Mouse (Mus musculus) embryonic facial prominence, embryonic 15.5 days (tissue): ENCODE measurements around the gene Igf1r. TPM values are rescaled to one million over a fixed set of nuclear protein-coding genes. Genes with fewer than 3 reads are reported as not detected.

Experiments used
- ATAC-seq: fragments of 200-750 bp; cut with Nextera tagmentation; 2 replicates; pipeline ENCODE4 v1.8.0; 2017; ENCODE audit warnings: low read depth, moderate TSS enrichment; ENCODE audit not compliant: insufficient number of reproducible peaks, low FRiP score, low TSS enrichment
- H3K27ac ChIP-seq: fragments of 300-500 bp; sonication (generic); replicated peaks from 2 replicates; pipeline ENCODE4 v1.5.1; 2015; ENCODE audit warnings: mild to moderate bottlenecking, inconsistent platforms
- H3K27me3 ChIP-seq: fragments of 300-500 bp; sonication (generic); 2 replicates; pipeline ENCODE4 v1.6.1; 2015; ENCODE audit warnings: inconsistent platforms
- H3K36me3 ChIP-seq: fragments of 300-500 bp; sonication (generic); 2 replicates; pipeline ENCODE4 v1.6.1; 2015; ENCODE audit warnings: mild to moderate bottlenecking, inconsistent platforms
- H3K4me1 ChIP-seq: fragments of 300-500 bp; sonication (generic); 2 replicates; pipeline ENCODE4 v1.6.1; 2015; ENCODE audit warnings: inconsistent platforms
- H3K4me2 ChIP-seq: fragments of 300-500 bp; sonication (generic); replicated peaks from 2 replicates; pipeline ENCODE4 v1.6.1; 2015; ENCODE audit warnings: mild to moderate bottlenecking, inconsistent platforms
- H3K4me3 ChIP-seq: fragments of 300-500 bp; sonication (generic); replicated peaks from 2 replicates; pipeline ENCODE4 v1.5.1; 2015; ENCODE audit warnings: mild to moderate bottlenecking, inconsistent platforms
- H3K9ac ChIP-seq: fragments of 300-500 bp; sonication (generic); 2 replicates; pipeline ENCODE4 v1.6.1; 2015; ENCODE audit warnings: inconsistent platforms
- H3K9me3 ChIP-seq: fragments of 300-500 bp; sonication (generic); replicated peaks from 2 replicates; pipeline ENCODE4 v1.6.1; 2016; ENCODE audit warnings: inconsistent platforms
- WGBS: fragments of 180-500 bp; shearing (Covaris S2); methylation state at CpG from one replicate; pipeline ENCODE4 v1.1.7; 2015; 5-methylcytosine and 5-hydroxymethylcytosine counted together
- polyA plus RNA-seq: library from polyadenylated mRNA; unstranded; fragments of >200 nt; fragmentation: Nextera tagmentation; extraction: Ambion mirVana; gene quantifications from 2 replicates; pipeline ENCODE4 v1.2.1, GENCODE M21; 2015

Gene Igf1r
- polyA plus RNA-seq, 1 experiment from 2014 or later = 26.2 TPM

DNA sequence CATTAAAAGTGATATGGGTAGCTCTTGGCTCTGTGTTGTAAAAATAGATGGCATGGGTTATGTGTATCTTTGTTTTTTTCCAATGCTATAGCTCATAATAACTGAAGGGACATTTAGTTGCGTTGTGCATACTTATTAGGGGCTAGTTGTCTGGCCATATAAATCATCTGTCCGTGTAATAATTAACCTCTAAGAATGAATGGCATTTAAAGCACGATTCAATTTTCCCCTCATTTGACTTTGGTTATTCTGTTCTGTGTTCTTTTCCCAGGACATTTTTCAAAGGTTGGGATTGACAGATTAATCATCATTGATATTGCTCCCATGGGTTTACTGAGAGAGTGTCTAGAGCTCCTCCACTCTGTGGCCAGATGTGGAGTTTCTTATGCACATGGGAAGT is 72.8 kb downstream of the Igf1r start:
- 70% methylated on average over 3 of the region's 3 CpGs for WGBS
- Histone ChIP-seq H3K36me3 (no peaks in the 10 kb centered on the region), H3K9ac (no peak overlapping the region), H3K9me3 (no peaks in the 10 kb centered on the region), H3K27ac (no peak overlapping the region), H3K4me3 (no peak overlapping the region), H3K27me3 (no peaks in the 10 kb centered on the region), H3K4me1 (peaks cover 41% of the 10 kb centered on the region), H3K4me2 (no peak overlapping the region)
- no peak for ATAC-seq

DNA sequence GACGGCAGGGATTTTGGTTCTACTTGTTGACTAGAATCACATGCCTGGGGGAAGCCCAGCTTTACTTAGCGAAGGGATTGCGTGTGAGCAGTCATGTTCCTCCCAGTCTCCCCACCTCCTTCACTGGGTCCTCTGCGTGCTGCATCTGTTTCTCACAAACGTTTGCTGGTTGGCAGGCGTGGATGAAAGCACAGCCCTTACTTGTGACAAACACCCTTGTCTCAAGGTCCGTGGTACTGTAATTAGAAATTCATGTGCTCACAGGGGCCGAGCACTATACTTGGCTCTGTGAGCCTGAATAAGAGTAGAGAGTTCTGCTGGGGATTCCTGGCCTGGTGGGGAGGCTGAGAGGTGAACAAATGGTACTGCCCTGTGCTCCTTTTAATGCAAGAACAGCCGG is 73.4 kb downstream of the Igf1r start:
- H3K9ac ChIP-seq = no peak overlapping the region
- no peaks in the 10 kb centered on the region for H3K9me3 ChIP-seq
- no peaks in the 10 kb centered on the region for H3K36me3 ChIP-seq
- H3K27ac ChIP-seq = no peak overlapping the region
- no peak overlapping the region for H3K4me3 ChIP-seq
- H3K27me3 ChIP-seq = no peaks in the 10 kb centered on the region
- no peak overlapping the region for H3K4me2 ChIP-seq
- ATAC-seq = no peak
- H3K4me1 ChIP-seq = peaks cover 47% of the 10 kb centered on the region
- 41% methylated on average over 9 of the region's 9 CpGs for WGBS

DNA sequence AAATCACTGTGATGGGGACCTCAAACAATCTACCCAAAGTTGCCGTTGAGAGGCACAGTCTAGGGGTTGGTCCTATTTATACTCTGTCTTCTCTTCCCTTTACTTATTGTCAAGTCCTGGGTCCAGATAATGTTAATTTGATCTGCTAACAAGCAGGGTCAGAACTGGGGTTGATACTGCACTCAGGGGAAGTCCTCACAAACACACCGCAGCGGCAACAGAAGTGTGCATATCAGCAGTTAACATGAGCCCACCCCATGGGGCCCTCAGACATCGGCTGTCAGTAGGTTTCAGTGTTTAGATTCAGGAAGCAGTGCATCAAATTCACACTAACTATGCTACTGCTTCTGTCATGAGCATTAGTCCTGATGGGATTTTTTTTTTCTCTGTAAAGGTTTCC is 75.5 kb downstream of the Igf1r start:
- Histone ChIP-seq H3K4me2 (no peak overlapping the region), H3K4me1 (peaks cover 39% of the 10 kb centered on the region), H3K36me3 (no peaks in the 10 kb centered on the region), H3K4me3 (no peak overlapping the region), H3K9ac (no peak overlapping the region), H3K9me3 (no peaks in the 10 kb centered on the region), H3K27ac (no peak overlapping the region), H3K27me3 (no peaks in the 10 kb centered on the region)
- no peak for ATAC-seq
- WGBS = 68% methylated on average over 4 of the region's 4 CpGs

DNA sequence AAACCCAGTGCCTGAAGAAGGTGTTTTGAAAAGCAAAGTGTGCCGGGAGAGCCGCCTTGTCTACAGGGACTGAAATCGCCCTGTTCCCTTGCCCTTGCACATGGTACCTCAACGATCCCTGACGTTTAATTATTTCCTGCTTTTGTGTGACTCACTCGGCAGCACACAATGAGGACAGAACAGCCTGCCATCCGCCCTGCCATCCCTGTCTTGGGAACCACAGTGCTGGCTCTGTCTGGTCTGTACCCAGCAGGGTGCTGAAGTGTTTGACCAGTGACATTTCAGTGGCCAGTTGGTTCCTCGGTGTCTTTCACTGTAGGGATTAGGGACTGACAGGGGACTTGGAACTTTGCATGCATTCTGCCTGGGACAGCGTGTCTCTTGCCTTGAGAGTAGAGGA is 78.2 kb downstream of the Igf1r start:
- Histone ChIP-seq H3K36me3 (no peaks in the 10 kb centered on the region), H3K9me3 (no peaks in the 10 kb centered on the region), H3K9ac (no peak overlapping the region), H3K27ac (no peak overlapping the region), H3K4me1 (peaks cover 33% of the 10 kb centered on the region), H3K27me3 (no peaks in the 10 kb centered on the region), H3K4me3 (no peak overlapping the region), H3K4me2 (no peak overlapping the region)
- WGBS = 34% methylated on average over 9 of the region's 9 CpGs
- ATAC-seq = no peak

DNA sequence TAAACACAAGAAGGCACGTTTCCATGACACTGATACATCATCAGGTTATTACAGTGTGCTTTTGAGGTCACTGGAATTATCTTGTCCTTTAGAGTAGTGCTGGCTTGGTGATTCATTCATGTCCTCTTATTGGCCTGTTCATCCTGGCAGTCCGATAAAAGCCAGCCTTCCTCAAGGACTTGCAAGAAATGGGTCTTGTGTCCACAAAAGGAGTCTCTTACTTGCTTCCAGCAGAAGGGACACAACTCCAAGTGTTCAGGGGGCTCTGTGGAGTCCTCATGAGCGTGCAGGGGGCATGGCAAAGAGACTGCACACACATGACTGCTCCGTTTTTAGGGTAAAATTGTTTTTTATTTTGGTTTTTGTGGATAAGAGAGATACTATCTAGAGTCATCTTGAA is 83.9 kb downstream of the Igf1r start:
- H3K9ac ChIP-seq = no peak overlapping the region
- 83% methylated on average over 4 of the region's 4 CpGs for WGBS
- H3K4me2 ChIP-seq = no peak overlapping the region
- no peak for ATAC-seq
- no peaks in the 10 kb centered on the region for H3K27me3 ChIP-seq
- no peak overlapping the region for H3K4me3 ChIP-seq
- H3K36me3 ChIP-seq = no peaks in the 10 kb centered on the region
- H3K9me3 ChIP-seq = no peaks in the 10 kb centered on the region
- H3K4me1 ChIP-seq = peaks cover 11% of the 10 kb centered on the region; the same call in 1 of the 2 replicates
- H3K27ac ChIP-seq = no peak overlapping the region

DNA sequence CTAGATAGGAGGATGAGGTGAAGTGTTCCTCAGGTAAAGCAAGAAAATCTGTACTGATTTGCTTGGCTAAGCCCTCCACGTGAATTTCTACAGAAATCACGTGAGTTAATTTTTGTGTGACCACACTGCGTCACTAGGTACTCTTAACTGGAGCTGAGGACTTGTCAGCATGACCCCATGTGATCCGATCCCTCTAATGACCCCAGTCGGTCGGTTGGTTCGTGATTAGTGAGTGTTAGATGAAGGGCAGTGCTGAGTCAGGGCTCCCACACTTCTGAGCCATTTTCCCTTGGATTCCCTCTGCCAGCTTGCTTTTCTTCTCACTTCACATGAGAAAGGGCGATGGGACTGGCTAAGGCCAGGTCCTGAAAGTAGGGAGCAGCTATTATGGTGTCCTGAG is 86.2 kb downstream of the Igf1r start:
- 70% methylated on average over 8 of the region's 8 CpGs for WGBS
- no peaks in the 10 kb centered on the region for H3K36me3 ChIP-seq
- no peak overlapping the region for H3K4me3 ChIP-seq
- no peak for ATAC-seq
- no peaks in the 10 kb centered on the region for H3K27me3 ChIP-seq
- no peak overlapping the region for H3K4me2 ChIP-seq
- H3K4me1 ChIP-seq = peaks cover 11% of the 10 kb centered on the region; the same call in 1 of the 2 replicates
- H3K9ac ChIP-seq = no peak overlapping the region
- H3K27ac ChIP-seq = no peak overlapping the region
- no peaks in the 10 kb centered on the region for H3K9me3 ChIP-seq

DNA sequence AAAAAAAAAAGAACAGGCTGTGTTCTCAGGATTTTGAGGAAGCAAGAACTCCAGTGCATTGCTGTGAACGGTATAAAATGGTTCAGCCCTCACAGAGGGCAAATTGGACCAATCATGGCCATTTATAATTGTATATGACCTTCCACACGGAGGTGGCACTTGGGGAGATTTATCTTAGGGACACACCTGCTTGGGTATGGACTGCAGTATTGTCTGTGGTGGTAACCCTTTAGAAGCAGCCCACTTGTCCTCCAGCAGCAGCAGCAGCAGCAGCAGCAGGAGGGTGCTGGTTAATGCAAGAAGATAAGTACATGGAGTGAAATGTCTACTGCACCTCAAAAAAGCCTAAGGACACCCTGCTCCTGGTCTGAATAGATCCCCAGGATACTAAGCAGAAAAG is 86.9 kb downstream of the Igf1r start:
- 73% methylated on average over 2 of the region's 2 CpGs for whole genome bisulfite sequencing
- Histone ChIP-seq H3K4me1 (peaks cover 8% of the 10 kb centered on the region; the same call in 1 of the 2 replicates), H3K4me3 (no peak overlapping the region), H3K9me3 (no peaks in the 10 kb centered on the region), H3K27ac (no peak overlapping the region), H3K27me3 (no peaks in the 10 kb centered on the region), H3K36me3 (no peaks in the 10 kb centered on the region), H3K4me2 (no peak overlapping the region), H3K9ac (no peak overlapping the region)
- no peak for ATAC-seq

DNA sequence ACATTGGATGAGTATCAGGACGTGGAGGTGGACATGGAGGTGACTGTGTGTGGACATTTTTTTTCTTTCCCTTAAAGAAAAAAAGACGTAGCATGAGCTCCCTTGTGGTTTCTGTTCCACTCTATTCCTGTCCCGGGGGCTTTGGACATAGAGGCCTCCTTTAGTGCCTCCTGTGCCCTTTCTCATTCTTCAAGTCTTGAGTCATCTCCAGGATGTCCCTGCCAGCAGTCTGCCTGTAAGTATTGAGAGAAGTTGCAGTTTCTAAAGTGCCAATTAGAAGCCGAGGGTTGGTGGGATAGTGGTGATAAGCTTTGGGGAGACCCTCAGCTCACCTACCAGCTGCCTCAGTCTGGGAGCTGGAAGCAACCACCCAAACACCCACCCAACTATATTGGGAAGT is 92.0 kb downstream of the Igf1r start:
- peaks cover 28% of the 10 kb centered on the region for H3K4me1 ChIP-seq
- ATAC-seq = no peak
- H3K4me3 ChIP-seq = no peak overlapping the region
- H3K9ac ChIP-seq = no peak overlapping the region
- H3K27me3 ChIP-seq = no peaks in the 10 kb centered on the region
- 68% methylated on average over 4 of the region's 4 CpGs for WGBS
- H3K9me3 ChIP-seq = no peaks in the 10 kb centered on the region
- H3K36me3 ChIP-seq = no peaks in the 10 kb centered on the region
- H3K27ac ChIP-seq = no peak overlapping the region
- H3K4me2 ChIP-seq = no peak overlapping the region

DNA sequence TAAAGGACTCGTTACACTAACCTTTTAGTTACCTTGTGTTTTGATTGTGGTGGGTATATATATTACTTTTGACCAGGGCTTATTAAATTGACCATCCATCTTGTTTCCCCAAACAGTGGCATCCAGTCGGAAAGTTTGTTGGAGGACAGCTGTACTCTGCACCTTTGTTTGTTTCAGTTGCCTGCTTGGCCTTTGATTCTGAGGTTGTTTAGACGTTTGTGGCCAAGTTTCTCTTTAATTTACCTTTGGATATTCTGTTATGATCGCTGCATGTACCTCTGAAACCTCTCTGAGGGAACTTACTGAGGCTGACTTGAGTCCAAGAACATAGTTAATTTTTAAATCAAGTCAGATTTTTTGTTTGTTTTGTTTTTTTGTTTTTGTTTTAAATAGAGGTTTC is 94.5 kb downstream of the Igf1r start:
- H3K4me2 ChIP-seq = no peak overlapping the region
- H3K4me3 ChIP-seq = no peak overlapping the region
- 78% methylated on average over 4 of the region's 4 CpGs for WGBS
- no peaks in the 10 kb centered on the region for H3K9me3 ChIP-seq
- ATAC-seq = no peak
- no peaks in the 10 kb centered on the region for H3K36me3 ChIP-seq
- no peaks in the 10 kb centered on the region for H3K27me3 ChIP-seq
- no peak overlapping the region for H3K9ac ChIP-seq
- no peak overlapping the region for H3K27ac ChIP-seq
- peaks cover 23% of the 10 kb centered on the region for H3K4me1 ChIP-seq

DNA sequence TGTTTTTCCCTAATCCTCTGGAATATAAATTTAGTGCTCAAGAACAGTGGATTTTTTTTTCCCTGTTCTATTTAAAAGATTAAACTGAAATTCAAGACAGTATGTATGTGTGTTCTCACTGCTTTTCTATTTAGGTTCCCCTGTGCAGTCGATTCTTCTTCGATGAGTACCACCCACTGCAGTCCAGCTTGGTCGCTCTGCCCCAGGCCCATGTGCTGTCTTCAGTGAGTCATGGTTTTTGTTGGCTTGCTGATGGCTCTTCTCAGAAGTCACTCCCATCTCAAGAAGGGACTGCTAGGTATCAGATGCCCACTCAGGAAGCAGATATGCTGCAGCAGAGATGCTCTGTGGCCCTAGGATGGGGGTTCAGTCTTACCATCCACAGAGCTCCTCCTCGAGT is 95.9 kb downstream of the Igf1r start:
- 64% methylated on average over 4 of the region's 4 CpGs for WGBS
- Histone ChIP-seq H3K4me2 (no peak overlapping the region), H3K9ac (no peak overlapping the region), H3K27me3 (no peaks in the 10 kb centered on the region), H3K4me3 (no peak overlapping the region), H3K9me3 (no peaks in the 10 kb centered on the region), H3K36me3 (no peaks in the 10 kb centered on the region), H3K27ac (no peak overlapping the region), H3K4me1 (peaks cover 31% of the 10 kb centered on the region)
- no peak for ATAC-seq

DNA sequence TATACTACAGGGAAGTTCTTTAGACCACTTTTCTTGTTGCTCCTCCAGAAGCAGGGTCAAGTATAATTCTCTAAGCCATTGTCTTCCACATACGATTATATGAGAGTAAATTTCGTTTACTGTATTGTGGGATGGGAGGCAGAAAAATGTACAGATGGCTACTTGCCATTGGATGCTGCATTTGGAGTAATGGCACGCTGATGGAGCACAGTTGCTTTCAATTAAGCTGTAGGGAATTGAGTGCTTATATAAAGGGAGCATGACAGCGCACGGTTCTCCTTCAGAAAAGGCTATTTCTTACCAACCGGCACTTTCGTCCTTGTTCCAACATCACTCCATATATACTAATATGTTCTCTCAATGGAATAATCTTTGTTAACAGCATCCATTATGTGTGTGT is 96.4 kb downstream of the Igf1r start:
- no peak overlapping the region for H3K9ac ChIP-seq
- H3K27me3 ChIP-seq = no peaks in the 10 kb centered on the region
- H3K36me3 ChIP-seq = no peaks in the 10 kb centered on the region
- no peaks in the 10 kb centered on the region for H3K9me3 ChIP-seq
- H3K4me3 ChIP-seq = no peak overlapping the region
- ATAC-seq = no peak
- no peak overlapping the region for H3K27ac ChIP-seq
- peaks cover 35% of the 10 kb centered on the region for H3K4me1 ChIP-seq
- no peak overlapping the region; the same call in 1 of the 2 replicates for H3K4me2 ChIP-seq
- WGBS = 35% methylated on average over 7 of the region's 7 CpGs

DNA sequence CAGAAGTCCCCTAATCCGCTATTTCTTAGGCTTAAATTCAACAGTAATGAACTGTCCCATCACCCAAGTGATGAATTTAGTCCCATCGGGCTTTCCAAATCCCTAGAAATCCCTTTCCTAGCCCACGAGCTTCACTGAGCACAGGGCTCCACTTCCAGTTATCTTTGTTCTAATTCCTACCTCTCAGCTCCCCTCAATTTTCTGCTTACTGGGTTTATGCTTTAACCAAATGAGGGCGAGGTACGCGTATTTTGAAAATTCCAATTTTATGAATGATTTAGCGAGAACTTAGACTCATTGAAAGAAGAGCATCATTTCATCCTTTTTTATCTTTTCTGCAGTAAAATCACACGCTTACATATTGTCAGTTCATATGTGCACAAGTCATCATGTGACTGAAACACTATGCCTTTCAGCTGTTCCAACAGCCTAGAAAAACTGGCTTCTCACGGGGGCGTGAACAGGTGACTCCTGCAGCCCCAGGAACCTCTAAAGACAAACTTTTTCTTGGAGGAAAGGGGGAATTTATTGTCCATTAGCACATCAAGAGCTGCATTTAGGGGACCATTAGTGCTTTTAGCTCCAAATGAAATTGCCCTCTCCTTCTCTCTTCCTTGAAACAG is 100.5 kb downstream of the Igf1r start:
- no peak for ATAC-seq
- Histone ChIP-seq H3K4me2 (no peak overlapping the region), H3K27ac (0 out of 2 replicates have a peak overlapping the region, but pooled peaks have one; percentile 0), H3K9me3 (no peaks in the 10 kb centered on the region), H3K36me3 (no peaks in the 10 kb centered on the region), H3K4me3 (no peak overlapping the region), H3K27me3 (no peaks in the 10 kb centered on the region), H3K4me1 (peaks cover 40% of the 10 kb centered on the region), H3K9ac (no peak overlapping the region)
- WGBS = 70% methylated on average over 10 of the region's 10 CpGs
